Mouse (Mus musculus) megakaryocyte, embryonic 14.5 days (primary cell): ENCODE results near the gene Treml2.

Source experiments
- FLI1 ChIP-seq: IDR thresholded peaks from 2 replicates; pipeline ENCODE4 v1.6.1; 2012; ENCODE audit warnings: low read length, inconsistent platforms, mixed read lengths
- GATA1 ChIP-seq: IDR thresholded peaks from 3 replicates; pipeline ENCODE4 v1.6.1; 2012; ENCODE audit warnings: mixed read lengths, low read length, inconsistent platforms, borderline replicate concordance

GRCm38 (mm10) chr17:48256575-48256974 is 42.7 kb upstream of the Treml2 start:
- TF ChIP-seq GATA1 (no peak), FLI1 (no peak)
